Mouse (Mus musculus): ENCODE results near the gene Gm42957. TPM values are rescaled to one million over a fixed set of nuclear protein-coding genes. Genes with fewer than 3 reads are reported as not detected.

The Gm42957 gene
- polyA plus RNA-seq, 1 experiment from 2014 or later: 0.24 TPM

DNA sequence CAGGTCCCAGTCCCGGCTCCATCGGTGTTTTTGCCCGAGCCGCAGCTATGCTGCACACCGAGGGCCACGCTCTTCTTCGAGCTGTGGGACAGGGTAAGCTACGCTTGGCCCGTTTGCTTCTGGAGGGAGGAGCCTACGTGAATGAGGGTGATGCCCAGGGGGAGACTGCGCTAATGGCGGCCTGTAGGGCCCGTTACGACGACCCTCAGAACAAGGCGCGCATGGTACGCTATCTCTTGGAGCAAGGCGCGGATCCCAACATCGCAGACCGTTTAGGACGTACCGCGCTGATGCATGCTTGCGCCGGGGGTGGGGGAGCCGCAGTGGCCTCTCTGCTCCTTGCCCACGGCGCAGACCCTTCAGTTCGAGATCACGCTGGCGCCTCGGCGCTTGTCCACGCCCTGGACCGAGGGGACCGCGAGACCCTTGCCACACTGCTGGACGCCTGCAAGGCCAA lies 37.8 kb upstream of the Gm42957 start:
- Histone ChIP-seq H3K27me3 (ENCODE audit: control insufficient read depth, insufficient read depth, low read depth, low read length) (no peaks in the 10 kb centered on the region), H3K9ac (ENCODE audit: low read depth, low read length) (peak overlapping the region; percentile 85), H3K4me3 (ENCODE audit: low read depth, low read length) (peak overlapping the region; percentile 57), H3K4me2 (ENCODE audit: low read length) (peak overlapping the region; percentile 85), H3K9me3 (replicated peaks; ENCODE audit: control insufficient read depth, low read length, poor library complexity, severe bottlenecking) (no peaks in the 10 kb centered on the region), H3K36me3 (ENCODE audit: control insufficient read depth, insufficient read depth, low read length) (no peaks in the 10 kb centered on the region), H3K27ac (ENCODE audit: low read length) (peak overlapping the region; percentile 66), H3K4me1 (ENCODE audit: control insufficient read depth, insufficient read depth, low read length) (peaks cover 52% of the 10 kb centered on the region)
- 0 out of 2 replicates have a peak, but pooled peaks have one; percentile 2 for ATAC-seq
- WGBS: under 1% methylated on average over 40 of the region's 40 CpGs

DNA sequence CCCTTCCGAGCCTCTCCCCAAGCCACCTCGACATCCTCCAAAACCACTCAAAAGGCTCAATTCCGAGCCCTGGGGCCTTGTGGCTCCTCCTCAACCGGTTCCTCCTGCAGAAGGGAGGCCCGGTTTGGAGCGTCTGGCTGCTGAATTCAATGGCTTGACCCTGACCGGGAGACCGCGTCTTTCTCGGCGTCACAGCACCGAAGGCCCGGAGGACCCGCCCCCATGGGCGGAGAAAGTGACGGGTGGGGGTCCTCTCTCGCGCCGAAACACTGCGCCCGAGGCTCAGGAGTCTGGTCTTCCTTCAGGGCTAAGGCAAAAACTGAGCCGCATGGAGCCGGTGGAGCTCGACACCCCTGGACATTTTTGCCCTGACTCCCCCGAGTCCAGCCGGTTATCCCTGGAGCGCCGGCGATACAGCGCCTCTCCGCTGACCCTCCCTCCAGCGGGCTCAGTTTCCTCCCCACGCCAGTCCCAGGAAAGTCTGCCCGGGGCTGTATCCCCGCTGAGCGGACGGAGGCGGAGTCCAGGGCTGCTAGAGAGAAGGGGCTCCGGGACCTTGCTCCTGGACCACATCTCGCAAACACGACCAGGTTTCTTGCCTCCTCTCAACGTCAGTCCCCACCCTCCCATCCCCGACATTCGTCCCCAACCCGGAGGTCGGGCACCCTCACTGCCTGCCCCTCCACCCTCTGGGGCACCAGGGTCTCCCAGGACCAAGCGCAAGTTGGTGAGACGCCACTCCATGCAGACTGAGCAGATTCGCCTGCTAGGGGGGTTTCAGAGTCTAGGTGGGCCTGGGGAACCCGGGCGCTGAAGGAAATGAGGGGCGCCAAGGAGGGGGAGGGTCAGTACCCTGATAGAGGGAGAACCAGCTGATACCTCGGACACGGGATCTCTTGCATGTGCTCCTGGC lies 36.9 kb upstream of the Gm42957 start:
- Histone ChIP-seq H3K36me3 (ENCODE audit: control insufficient read depth, insufficient read depth, low read length) (no peaks in the 10 kb centered on the region), H3K4me1 (ENCODE audit: control insufficient read depth, insufficient read depth, low read length) (peaks cover 52% of the 10 kb centered on the region), H3K4me3 (ENCODE audit: low read depth, low read length) (peak overlapping the region; percentile 57), H3K9ac (ENCODE audit: low read depth, low read length) (peak overlapping the region; percentile 85), H3K9me3 (replicated peaks; ENCODE audit: control insufficient read depth, low read length, poor library complexity, severe bottlenecking) (no peaks in the 10 kb centered on the region), H3K27me3 (ENCODE audit: control insufficient read depth, insufficient read depth, low read depth, low read length) (no peaks in the 10 kb centered on the region), H3K4me2 (ENCODE audit: low read length) (peak overlapping the region; percentile 85), H3K27ac (ENCODE audit: low read length) (peak overlapping the region; percentile 66)
- WGBS: 1% methylated on average over 54 of the region's 54 CpGs
- no peak for ATAC-seq

DNA sequence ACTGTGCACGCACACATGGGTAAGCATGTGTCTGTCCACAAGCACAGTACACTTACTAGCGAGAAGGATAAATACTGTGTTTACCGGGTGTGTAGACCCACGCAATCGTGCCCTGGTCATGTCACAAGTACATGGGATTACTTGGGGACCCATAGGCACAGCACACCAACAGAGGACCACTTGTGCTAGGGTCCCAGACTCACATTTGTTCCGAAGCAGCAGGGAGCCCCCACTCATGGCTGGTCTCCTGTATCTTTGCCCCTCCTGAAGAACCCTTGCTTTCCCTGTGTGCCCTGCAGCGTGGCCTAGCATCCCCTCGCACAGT lies 36.2 kb upstream of the Gm42957 start:
- H3K36me3 ChIP-seq (ENCODE audit: control insufficient read depth, insufficient read depth, low read length): no peaks in the 10 kb centered on the region
- H3K9me3 ChIP-seq (replicated peaks; ENCODE audit: control insufficient read depth, low read length, poor library complexity, severe bottlenecking): no peaks in the 10 kb centered on the region
- peaks cover 58% of the 10 kb centered on the region for H3K4me1 ChIP-seq (ENCODE audit: control insufficient read depth, insufficient read depth, low read length)
- no peak for ATAC-seq
- H3K27me3 ChIP-seq (ENCODE audit: control insufficient read depth, insufficient read depth, low read depth, low read length): no peaks in the 10 kb centered on the region
- H3K4me2 ChIP-seq (ENCODE audit: low read length): peak overlapping the region; percentile 85
- H3K27ac ChIP-seq (ENCODE audit: low read length): no peak overlapping the region
- H3K9ac ChIP-seq (ENCODE audit: low read depth, low read length): no peak overlapping the region; the same call in 1 of the 2 replicates
- WGBS: 45% methylated on average over 8 of the region's 8 CpGs
- no peak overlapping the region; the same call in 1 of the 2 replicates for H3K4me3 ChIP-seq (ENCODE audit: low read depth, low read length)

DNA sequence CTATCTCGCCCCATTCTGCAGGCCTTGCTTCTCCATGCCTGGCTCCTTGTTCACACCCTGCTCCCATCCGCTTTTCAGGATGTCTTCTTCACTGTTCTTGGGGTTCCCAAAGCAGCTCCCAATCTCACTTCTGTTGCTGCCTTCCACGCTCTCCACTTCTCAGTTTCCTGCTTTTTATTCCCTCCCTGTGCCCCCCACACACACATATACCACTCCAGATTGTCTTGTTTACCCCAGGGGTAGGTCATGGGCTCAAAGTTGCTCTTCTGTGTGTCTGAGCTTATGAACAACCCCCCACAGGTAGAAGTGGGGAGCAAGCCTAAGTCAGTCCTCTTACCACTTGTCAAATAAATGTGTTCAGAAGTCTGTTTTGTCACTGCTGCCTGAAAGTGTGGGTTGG lies 35.9 kb upstream of the Gm42957 start:
- H3K27me3 ChIP-seq (ENCODE audit: control insufficient read depth, insufficient read depth, low read depth, low read length): no peaks in the 10 kb centered on the region
- no peak overlapping the region; the same call in 1 of the 2 replicates for H3K4me2 ChIP-seq (ENCODE audit: low read length)
- H3K36me3 ChIP-seq (ENCODE audit: control insufficient read depth, insufficient read depth, low read length): no peaks in the 10 kb centered on the region
- no peak overlapping the region for H3K4me3 ChIP-seq (ENCODE audit: low read depth, low read length)
- no peak overlapping the region for H3K9ac ChIP-seq (ENCODE audit: low read depth, low read length)
- H3K4me1 ChIP-seq (ENCODE audit: control insufficient read depth, insufficient read depth, low read length): peaks cover 62% of the 10 kb centered on the region
- H3K27ac ChIP-seq (ENCODE audit: low read length): no peak overlapping the region
- no peaks in the 10 kb centered on the region for H3K9me3 ChIP-seq (replicated peaks; ENCODE audit: control insufficient read depth, low read length, poor library complexity, severe bottlenecking)
- ATAC-seq: no peak
- WGBS: 74% methylated on average over 3 of the region's 3 CpGs

DNA sequence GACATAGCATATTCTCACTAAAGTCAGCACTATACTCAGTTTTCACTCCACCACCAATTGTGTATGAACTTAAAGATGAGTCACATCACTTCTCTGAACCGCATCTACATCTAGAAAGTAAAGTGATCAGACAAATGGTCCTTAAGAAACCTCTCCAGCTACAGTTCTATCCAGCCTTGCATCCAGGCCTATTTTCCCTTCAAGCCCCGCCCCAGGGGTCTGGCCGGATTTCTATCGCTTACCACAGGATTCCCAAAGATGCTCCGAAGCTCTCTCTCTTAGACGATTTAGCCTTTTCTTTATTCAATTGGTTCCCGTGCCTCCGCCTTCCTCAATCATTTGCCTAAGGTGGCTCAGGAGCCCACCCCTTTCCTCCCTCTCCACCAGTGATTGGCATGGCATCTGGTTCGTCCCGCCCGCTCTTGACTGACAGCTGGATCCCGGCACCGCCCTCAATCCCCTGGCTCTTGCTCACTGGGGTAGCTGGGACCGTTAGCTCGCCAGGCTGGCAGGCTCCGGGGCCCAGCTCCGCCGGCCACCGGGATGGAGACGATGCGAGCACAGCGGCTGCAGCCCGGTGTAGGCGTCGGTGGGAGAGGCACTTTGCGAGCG lies 34.5 kb upstream of the Gm42957 start, which contains the start of gene Lix1l:
Lix1l (plus strand) TSS at position 511 of the 612 bp plus-strand sequence.
- H3K36me3 ChIP-seq (ENCODE audit: control insufficient read depth, insufficient read depth, low read length): no peaks in the 10 kb centered on the region
- WGBS: under 1% methylated on average over 27 of the region's 27 CpGs

DNA sequence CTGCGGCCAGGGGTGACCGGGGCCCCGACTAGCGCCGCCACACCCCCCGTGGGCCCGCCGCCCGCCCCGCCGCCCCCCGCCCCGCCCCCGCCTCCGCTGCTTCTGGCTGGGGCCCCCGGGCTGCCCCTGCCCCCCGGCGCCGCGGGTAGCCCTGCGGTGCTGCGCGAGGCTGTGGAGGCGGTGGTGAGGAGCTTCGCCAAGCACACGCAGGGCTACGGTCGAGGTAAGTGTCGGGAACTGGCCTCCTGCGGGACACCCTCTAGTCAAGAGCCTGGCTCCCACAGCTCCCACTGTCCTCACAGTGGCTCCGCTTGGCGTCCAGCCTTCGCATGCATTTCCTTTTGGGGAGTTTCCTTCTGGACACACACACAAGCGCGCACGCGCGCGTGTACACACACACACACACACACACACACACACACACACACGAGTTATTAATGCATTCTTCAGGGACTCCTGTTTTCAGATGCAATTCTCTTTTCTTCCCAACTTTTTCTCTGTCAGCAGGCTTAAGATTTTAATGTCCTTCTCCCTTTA lies 34.0 kb upstream of the Gm42957 start:
- peak; percentile 58 for ATAC-seq
- WGBS: under 1% methylated on average over 18 of the region's 40 CpGs
- Histone ChIP-seq H3K36me3 (ENCODE audit: control insufficient read depth, insufficient read depth, low read length) (no peaks in the 10 kb centered on the region), H3K9ac (ENCODE audit: low read depth, low read length) (peak overlapping the region; percentile 95), H3K27ac (ENCODE audit: low read length) (peak overlapping the region; percentile 94), H3K9me3 (replicated peaks; ENCODE audit: control insufficient read depth, low read length, poor library complexity, severe bottlenecking) (no peaks in the 10 kb centered on the region), H3K4me1 (ENCODE audit: control insufficient read depth, insufficient read depth, low read length) (peaks cover 62% of the 10 kb centered on the region), H3K4me2 (ENCODE audit: low read length) (peak overlapping the region; percentile 88), H3K4me3 (ENCODE audit: low read depth, low read length) (peak overlapping the region; percentile 89), H3K27me3 (ENCODE audit: control insufficient read depth, insufficient read depth, low read depth, low read length) (no peaks in the 10 kb centered on the region)

More for the DNA sequence above, 34.5 kb upstream of the Gm42957 start, which contains the start of gene Lix1l:
- Histone ChIP-seq H3K27ac (ENCODE audit: low read length) (peak within 1 kb of the TSS; percentile 94), H3K4me2 (ENCODE audit: low read length) (peak within 1 kb of the TSS; percentile 88), H3K9ac (ENCODE audit: low read depth, low read length) (peak within 1 kb of the TSS; percentile 95), H3K4me3 (ENCODE audit: low read depth, low read length) (peak within 1 kb of the TSS; percentile 89), H3K4me1 (ENCODE audit: control insufficient read depth, insufficient read depth, low read length) (peaks cover 65% of the 10 kb centered on the region), H3K9me3 (replicated peaks; ENCODE audit: control insufficient read depth, low read length, poor library complexity, severe bottlenecking) (no peaks in the 10 kb centered on the region), H3K27me3 (ENCODE audit: control insufficient read depth, insufficient read depth, low read depth, low read length) (no peaks in the 10 kb centered on the region)
- ATAC-seq: peak; percentile 93

DNA sequence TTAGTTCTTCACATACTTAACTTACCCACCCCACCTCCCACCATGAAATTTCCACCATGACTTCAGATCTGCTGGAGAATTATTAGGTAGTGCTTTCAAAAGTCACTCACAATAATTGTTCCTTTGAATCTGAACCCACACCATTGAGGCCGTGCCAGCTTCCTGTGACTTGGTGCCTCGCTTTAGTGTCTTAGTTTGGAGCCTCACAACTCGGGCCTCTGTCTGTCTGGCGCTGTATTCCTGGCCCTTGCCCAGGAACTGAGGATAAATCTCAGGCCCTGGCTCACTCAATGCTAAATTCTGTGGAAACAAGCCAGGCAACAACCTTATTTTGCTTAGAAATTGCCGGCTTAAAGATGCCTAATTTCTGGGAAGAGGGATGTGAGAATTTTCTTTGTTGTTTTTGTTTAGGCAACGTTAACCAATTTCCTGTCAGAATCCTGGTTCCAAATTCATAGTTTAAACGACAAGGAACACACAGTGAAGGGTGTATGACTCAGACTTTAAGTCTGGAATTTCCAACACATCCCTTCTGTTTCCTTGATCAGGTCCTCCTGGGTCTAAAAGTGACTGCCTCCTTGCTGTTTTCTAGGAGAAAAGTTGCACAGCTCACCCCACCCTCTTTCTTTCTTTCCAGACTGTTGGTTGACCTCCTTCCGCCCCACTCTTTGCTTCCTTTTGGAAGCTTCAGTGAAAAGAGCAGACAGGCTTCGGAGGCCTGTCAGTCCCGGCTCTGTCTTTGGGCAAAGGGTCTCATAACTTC lies 33.2 kb upstream of the Gm42957 start:
- Histone ChIP-seq H3K4me1 (ENCODE audit: control insufficient read depth, insufficient read depth, low read length) (peaks cover 57% of the 10 kb centered on the region), H3K9me3 (replicated peaks; ENCODE audit: control insufficient read depth, low read length, poor library complexity, severe bottlenecking) (no peaks in the 10 kb centered on the region), H3K4me3 (ENCODE audit: low read depth, low read length) (peak overlapping the region; percentile 89), H3K27me3 (ENCODE audit: control insufficient read depth, insufficient read depth, low read depth, low read length) (no peaks in the 10 kb centered on the region), H3K9ac (ENCODE audit: low read depth, low read length) (peak overlapping the region; percentile 95), H3K4me2 (ENCODE audit: low read length) (peak overlapping the region; percentile 88), H3K27ac (ENCODE audit: low read length) (peak overlapping the region; percentile 94), H3K36me3 (ENCODE audit: control insufficient read depth, insufficient read depth, low read length) (no peaks in the 10 kb centered on the region)
- WGBS: 13% methylated on average over 10 of the region's 10 CpGs
- no peak for ATAC-seq

DNA sequence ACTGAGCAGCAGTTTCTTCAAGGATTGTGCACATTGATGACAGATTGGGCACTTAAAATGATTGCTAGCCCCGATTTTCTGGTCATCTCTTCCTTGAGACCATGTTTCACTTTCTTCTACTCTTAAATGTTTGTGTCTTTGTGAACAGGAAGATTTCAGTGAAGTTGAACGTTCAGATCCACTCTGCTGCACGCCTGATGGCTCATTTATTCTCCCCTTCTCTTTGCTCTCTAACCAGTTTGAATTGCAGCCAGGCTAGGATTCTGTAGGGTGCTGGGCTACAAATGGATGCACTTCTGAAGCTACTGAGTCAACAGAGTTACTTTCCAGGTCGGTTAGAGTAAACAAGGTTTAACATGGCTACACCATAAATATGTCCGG lies 32.6 kb upstream of the Gm42957 start:
- Histone ChIP-seq H3K27ac (ENCODE audit: low read length) (peak overlapping the region; percentile 72), H3K27me3 (ENCODE audit: control insufficient read depth, insufficient read depth, low read depth, low read length) (no peaks in the 10 kb centered on the region), H3K9me3 (replicated peaks; ENCODE audit: control insufficient read depth, low read length, poor library complexity, severe bottlenecking) (no peaks in the 10 kb centered on the region), H3K36me3 (ENCODE audit: control insufficient read depth, insufficient read depth, low read length) (no peaks in the 10 kb centered on the region), H3K4me3 (ENCODE audit: low read depth, low read length) (peak overlapping the region; percentile 89), H3K4me2 (ENCODE audit: low read length) (peak overlapping the region; percentile 88), H3K4me1 (ENCODE audit: control insufficient read depth, insufficient read depth, low read length) (peaks cover 57% of the 10 kb centered on the region), H3K9ac (ENCODE audit: low read depth, low read length) (peak overlapping the region; percentile 95)
- 29% methylated on average over 5 of the region's 5 CpGs for WGBS
- ATAC-seq: no peak
